Mouse (Mus musculus): Measurements from ENCODE around the gene Foxk1. TPM values are rescaled to one million over a fixed set of nuclear protein-coding genes. Genes with fewer than 3 reads are reported as not detected.

Gene Foxk1
- total RNA-seq, 2 experiments from 2014 or later = 8.5 to 18.1 TPM

DNA sequence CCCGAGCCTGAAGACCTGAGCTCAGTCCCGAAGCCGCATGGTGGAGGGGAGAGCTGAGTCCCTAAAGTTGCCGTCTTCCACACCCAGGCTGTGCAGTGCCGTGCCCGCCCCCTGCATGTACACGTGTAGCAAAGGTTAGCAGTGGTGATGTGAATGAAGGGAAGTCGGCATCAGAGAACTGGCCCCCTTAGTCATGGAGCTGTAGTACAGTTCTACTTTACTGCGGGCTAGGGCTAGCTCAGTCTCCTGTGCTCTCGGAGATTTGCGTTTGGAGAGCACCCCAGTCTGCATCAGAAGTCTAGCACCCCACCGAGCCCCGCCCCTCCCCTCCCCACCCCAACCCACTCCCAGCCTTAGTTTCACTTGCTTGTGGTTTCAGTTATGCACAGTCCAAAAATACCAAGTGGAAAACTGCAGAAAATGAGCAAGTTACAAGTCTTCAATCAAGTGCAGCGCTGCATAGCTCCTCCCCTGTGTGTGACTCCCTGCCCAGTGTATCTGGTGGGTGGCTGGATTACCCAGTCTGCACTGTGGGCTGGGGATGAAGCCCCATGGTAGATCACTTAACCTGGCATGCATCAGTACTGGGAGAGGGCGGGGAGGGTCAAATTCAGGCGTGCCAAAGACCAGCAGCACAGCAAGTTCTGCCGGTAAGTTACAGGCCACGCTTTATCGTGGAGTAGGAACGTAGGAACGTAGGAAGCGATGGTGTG, 40.2 kb downstream of the Foxk1 start:
- ATAC-seq (replicated peaks; ENCODE audit: poor library complexity) = peak; percentile 14

GRCm38 (mm10) chr5:142442045-142442440, 40.7 kb downstream of the Foxk1 start:
- ATAC-seq (replicated peaks; ENCODE audit: poor library complexity) = no peak

DNA sequence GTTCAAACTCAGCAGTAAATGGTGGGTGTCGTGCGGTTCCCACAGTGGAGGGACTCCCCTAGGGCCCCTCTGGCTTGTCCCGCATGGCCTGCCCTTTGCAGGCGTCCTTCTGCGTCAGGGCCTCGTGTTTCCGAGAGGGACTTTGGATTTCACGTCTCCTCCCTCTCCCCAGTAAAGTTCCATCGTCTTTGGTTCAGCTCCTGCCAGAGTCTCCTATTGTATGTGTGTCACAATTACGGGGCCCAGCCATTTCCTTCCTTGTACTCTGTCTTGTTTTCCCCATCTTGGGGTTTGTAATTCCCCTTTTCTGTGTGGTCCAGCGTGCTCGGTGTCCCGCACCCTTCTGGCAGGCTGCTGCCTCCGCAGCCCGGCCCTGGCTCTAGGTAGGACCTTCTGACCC, 42.2 kb downstream of the Foxk1 start:
- peak; percentile 15 for ATAC-seq (replicated peaks; ENCODE audit: poor library complexity)

GRCm38 (mm10) chr5:142443994-142444393, 42.7 kb downstream of the Foxk1 start:
- no peak for ATAC-seq (replicated peaks; ENCODE audit: poor library complexity)

DNA sequence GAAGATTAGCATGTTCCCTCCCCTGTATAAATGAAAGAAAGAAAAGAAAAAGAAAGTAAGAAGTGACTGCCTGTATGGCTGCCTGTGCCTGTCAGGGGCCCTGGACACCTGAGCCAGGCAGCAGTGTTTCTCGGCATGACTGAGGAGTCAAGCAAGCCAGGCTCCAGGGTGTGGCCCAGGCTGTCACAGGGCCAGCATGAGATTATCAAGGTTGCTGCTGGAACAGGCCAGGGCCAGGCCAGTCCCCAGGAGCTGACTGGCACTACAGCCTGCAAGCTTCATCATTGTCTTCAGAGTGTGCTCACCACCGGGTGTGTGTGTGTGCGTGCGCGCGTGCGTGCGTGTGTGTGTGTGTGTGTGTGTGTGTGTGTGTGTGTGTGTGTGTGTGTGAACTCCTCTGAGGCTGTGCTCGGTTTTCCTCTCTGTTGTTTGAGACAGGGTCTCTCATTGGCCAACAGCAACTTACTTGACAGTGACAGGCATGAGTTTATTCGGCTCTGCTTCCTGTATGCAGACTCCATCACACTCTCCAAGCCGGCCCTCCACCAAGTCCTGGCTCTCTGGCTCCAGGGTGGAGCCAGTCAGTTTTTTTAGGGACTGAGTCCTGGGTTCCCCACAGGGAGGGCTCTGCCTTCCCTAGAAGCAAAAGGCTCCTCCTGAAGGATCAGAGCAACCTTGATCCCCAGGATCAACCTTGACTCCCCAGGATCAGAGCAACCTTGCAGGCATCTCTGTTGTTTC, 43.7 kb downstream of the Foxk1 start:
- ATAC-seq (replicated peaks; ENCODE audit: poor library complexity) = peak; percentile 20

DNA sequence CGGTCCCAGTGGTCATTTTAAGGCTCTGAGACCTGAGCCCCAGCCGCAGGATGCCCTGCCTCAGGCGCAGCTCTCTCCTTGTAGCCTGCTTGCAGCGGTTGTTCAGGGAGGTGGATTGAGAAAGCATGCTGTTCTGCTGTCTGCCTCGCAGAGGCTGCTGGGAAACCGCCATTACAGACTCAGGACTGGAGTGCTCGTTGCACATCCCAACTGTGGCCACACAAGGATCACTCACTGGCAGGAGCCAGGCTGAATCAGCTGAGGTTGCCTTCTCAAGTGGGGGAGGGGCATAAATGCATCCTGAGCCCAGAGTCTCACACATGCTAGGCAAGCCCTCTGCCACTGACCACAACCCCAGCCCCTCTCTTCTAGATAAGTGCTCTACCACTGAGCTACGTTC, 44.4 kb downstream of the Foxk1 start:
- no peak for ATAC-seq (replicated peaks; ENCODE audit: poor library complexity)

DNA sequence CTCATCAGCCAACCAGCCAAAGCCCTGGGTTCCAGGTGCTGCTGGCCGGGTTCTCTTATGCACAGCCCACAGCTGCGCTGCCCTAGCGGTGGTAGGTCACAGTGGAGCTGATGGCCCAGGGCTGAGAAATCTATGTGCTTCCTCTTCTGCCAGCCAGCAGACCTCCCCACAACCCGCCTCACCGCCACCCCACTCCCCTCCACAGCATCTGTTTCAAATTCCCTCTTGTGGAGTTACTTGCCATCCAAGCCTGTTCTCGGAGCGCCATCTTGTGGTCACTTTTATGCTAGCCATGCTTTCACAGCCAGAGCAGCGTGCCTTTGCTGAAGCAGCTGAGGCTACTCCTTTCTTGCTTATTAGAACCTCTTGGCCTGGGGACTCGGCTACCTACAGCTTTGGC, 46.8 kb downstream of the Foxk1 start:
- peak; percentile 74 for ATAC-seq (replicated peaks; ENCODE audit: poor library complexity)

- ATAC-seq (replicated peaks; ENCODE audit: poor library complexity) = no peak
Measured at GRCm38 (mm10) chr5:142448623-142449022, 47.3 kb downstream of the Foxk1 start.

DNA sequence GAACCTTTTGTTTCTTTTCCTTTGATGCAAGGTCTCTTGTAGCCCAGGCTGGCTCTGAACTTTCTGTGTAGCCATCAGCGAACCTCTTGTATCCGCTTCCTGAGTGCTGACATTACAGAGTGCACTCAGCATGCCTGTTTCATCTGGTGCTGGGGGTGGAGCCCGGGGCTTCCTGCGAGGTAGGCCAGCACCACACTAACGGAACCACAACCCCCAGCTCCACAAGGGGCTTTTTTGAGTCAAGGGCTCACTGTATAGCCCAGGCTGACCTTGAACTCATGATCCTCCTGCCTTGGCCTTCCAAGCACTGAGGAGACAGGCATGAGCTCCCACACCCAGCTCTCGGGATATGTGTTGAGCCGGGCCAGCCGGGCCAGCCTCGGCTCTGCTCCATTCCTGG, 49.5 kb downstream of the Foxk1 start:
- ATAC-seq (replicated peaks; ENCODE audit: poor library complexity) = no peak

- ATAC-seq (replicated peaks; ENCODE audit: poor library complexity) = peak; percentile 18; the same call in 1 of the 2 replicates
Measured at GRCm38 (mm10) chr5:142451759-142452158, 50.5 kb downstream of the Foxk1 start.

- ATAC-seq (replicated peaks; ENCODE audit: poor library complexity) = no peak
Measured at GRCm38 (mm10) chr5:142453742-142454141, 52.4 kb downstream of the Foxk1 start.

- no peak for ATAC-seq (replicated peaks; ENCODE audit: poor library complexity)
Measured at GRCm38 (mm10) chr5:142456318-142456717, 55.0 kb downstream of the Foxk1 start.

GRCm38 (mm10) chr5:142457345-142457744, 56.0 kb downstream of the Foxk1 start:
- 0 out of 2 replicates have a peak, but pooled peaks have one; percentile 9 for ATAC-seq (replicated peaks; ENCODE audit: poor library complexity)

DNA sequence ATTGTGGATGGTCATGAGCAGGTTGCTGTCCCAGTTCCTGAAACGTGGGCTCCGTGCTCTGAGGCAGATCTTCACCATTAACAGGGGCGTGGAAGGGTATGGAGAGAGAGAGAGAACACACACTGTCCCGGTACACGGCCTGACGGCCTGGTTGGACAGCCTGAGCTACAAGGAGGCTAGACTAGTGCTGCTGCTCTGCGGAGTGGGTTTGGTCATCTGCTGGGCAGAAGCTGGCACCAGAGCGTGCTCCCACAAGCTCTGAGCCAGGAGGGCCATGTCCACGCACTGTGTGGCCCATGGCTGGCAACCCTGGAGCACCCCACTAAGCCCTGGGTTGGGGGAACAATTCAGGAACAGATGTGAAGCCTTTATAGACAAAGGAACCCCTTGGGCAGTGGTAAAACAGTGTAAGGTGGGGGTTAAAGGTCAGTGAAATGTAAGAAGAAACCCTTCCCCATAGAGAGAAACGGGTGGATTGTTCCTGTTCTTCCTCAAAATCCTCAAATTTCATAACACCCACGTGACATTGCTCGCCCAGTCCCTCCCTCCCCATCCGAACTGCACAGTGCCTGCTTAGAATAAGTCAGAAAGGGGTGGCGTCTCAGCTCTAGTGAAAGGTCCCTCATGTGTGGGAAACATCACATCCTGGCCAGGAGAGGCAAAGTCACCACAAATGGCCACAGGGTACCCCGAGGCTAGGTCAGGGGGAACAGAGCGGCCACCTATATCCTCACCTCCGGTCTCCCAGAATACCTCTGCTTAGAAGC, 57.7 kb downstream of the Foxk1 start:
- ATAC-seq (replicated peaks; ENCODE audit: poor library complexity) = peak; percentile 25

DNA sequence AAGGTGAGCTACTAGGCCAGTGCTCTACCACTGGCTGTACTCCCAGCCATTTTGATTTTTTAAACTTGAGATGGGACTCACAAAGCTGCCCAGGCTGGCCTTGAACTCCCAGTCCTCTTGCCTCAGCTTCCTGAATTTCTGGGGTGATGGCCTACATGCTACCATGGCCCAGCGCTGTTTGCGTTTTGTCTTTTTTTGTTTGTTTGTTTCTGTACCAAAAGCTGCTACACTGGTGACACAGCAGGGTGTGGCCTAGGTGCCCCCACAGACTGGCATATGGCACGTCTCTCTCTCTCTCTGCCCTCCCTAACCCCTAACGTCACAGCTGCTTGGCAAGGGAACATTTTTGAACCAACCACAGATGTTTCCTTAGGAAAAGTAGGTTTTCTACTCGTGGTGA, 58.5 kb downstream of the Foxk1 start:
- ATAC-seq (replicated peaks; ENCODE audit: poor library complexity) = no peak

- ATAC-seq (replicated peaks; ENCODE audit: poor library complexity) = no peak
Measured at GRCm38 (mm10) chr5:142461942-142462640, 60.8 kb downstream of the Foxk1 start.

DNA sequence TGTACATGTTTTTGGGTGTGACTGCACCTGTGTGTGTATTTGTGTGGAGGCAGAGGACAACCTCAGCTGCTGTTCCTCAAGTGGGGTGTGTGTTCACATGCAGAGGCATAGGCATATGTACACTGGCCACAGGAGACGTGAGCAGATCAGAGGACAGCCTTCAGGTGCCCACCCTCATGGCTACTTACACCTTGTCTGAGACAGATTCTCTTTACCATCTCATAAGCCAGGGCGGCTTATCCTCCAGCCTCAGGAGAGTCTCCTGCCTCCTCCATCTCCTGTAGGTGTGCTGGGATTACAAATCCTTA, 61.3 kb downstream of the Foxk1 start:
- ATAC-seq (replicated peaks; ENCODE audit: poor library complexity) = no peak

- ATAC-seq (replicated peaks; ENCODE audit: poor library complexity) = no peak
Measured at GRCm38 (mm10) chr5:142463011-142463410, 61.7 kb downstream of the Foxk1 start.

DNA sequence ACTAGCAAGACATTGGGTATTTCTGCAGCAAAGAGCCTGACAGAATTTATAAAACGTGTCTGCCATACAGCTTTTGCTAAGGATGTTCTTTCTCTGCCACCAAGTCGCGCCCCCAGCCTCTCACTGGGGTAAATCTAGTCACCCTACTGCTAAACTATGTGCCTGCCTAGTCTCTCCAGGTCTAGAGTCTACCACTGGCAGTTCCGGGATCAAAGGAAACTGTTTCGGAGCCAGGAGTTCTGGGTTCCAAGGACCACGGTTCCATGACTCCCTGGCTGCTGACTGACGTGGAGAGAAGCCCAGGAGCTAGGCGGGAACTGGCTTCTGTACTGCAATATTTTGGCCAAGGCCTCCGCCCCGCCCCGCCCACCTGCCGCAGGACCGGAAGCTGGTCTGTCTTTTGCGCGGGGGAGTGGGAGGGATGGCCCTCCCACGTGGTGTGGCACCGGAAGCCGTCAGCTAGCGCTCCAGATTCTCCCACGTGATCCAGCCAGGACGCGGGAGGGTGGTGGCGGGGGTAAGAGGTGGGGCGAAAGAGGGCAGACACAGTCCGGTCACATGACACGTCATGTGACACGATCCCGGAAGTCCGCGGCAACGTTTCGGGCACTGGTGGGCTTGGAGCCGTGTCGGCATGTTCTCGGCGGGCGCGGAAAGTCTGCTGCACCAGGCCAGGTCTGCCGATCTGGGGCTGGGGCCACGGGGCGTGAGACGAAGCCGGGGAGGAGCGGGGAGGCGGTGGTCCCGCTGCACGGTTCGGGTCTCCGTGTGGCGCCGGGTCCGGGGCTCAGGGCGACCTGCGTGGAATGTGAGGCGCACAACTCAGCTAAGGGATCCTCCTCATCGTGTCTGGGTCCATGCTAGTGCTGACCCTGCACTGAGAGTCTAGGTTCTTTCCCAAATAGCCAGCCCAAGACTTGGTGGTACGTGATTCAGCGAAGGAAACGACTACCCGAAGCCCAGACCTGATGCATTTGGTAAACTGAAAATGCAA, 62.5 kb downstream of the Foxk1 start, which contains the start of gene Ap5z1:
Ap5z1 (plus strand) TSS at position 484 of the 994 bp plus-strand sequence.
- ATAC-seq (replicated peaks; ENCODE audit: poor library complexity) = peak; percentile 90

DNA sequence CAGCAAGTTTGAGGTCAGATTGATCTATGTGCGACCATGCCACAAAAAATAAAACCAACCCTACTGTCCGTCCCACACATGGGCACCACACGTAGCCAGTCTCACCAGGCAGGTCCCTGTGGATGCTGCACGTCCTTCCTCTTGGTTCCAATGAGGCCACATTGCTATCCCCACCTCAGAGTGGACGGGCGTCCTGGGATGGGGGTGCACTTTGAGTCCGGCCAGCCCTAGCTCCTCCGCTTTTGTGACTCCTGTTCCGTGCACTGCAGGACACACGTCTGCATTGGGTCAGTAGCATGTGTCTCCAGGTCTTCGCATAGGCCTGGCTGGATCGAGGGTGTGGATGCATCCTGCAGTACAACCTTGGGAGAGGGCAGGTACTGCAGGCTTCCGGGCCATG, 67.1 kb downstream of the Foxk1 start:
- ATAC-seq (replicated peaks; ENCODE audit: poor library complexity) = no peak

Data from megakaryocyte progenitor cell, adult 5-6 weeks (primary cell).